Mouse (Mus musculus) CD4-positive, CD25-positive, alpha-beta regulatory T cell, adult 9 weeks (primary cell): Measurements from ENCODE around the gene Sh3d19. TPM values are rescaled to one million over a fixed set of nuclear protein-coding genes. Genes with fewer than 3 reads are reported as not detected.

ENCODE experiments used
- polyA plus RNA-seq: library from polyadenylated mRNA; unstranded; fragments of 100-300 nt; shearing (Covaris generic); gene quantifications from one replicate; pipeline ENCODE4 v1.2.1, GENCODE M21; 2017

Sh3d19 gene
- 4.1 TPM for polyA plus RNA-seq

DNA sequence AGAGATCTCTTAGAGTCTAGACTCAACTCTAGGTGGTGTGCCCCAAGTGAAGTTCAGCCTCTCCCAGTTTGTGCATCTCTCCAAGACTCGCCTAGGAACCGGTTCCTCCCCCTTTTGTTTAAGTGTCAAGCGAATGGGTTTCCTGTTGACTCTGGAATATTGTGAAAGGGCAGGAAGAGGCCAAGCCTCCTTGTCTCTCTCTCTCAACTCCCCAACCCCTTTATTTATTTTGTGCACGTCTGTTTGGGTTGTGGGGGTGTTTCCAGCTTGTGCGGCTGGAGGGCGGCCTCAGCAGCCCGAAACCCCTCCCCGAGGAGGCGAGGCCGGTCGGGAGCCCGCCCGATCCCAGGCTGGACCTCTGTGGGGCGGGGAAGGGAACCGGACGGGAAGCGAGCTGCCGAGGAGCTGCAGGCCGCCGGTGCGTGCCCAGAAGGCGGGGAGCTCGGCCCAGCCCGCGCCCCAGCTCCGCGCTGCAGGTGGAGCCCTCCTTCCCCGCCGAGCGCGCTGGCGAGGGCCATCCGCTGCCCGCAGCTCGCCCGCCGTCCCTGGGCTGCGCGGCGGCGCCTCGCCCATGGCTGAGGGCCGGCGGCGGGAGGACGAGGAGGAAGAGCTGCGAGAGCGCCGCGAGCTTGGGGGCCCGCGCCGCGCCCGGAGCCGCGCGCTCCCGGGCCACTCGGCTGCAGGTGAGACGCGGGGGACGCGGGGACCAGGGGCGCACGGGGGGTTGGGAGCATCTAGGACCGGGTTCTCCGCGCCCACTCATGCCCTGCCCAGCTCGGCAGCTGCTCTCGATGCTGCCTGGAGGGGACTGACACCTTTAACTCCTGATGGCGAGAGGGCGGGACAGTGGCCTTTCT is at the start of gene Sh3d19:
Sh3d19 (plus strand) TSS at position 368 of the 857 bp plus-strand sequence.

GRCm38 (mm10) chr3:86002423-86002822 is 31.5 kb downstream of the Sh3d19 start, which contains the start of gene Prss48:
TSS of gene Prss48 (minus strand) at chr3:86002491.

DNA sequence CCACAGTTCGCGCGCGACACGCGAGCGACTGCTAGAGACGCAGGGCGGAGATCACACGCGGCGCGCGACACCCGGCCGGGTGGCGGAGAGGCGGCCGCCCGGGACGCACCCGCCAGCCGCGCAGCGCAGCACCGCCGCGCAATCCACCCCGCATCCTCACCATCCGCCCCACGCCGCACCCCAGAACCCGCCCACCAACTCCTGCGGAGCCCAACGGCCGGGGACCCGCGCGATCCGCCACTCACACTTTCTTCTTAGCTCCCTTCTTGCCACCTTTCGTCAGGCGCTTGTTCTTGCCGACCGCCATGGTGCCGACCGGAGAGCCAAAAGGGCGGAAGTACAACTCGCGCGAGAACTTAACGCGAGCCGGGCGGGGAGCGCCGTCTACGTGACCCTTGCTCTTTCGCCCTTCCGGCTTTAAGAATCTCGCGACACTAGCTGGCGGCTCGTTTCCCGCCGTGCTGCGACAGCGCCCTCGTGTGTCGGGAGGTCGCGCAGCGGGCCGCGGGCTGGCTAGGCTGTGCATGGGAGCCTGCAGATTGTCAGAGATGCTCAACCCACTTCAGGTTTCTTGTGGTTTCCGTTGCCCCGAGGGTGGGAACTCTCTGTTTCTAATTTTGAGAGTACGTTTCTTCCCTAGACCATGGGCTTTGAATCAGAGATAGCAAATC is 171.5 kb downstream of the Sh3d19 start, which contains the start of gene Rps3a1:
Rps3a1 (minus strand) TSS at position 440 of the 671 bp plus-strand sequence.

Other genes starting within 250 kb of the Sh3d19 start
- gene Fam160a1, start 153.8 kb upstream of the Sh3d19 start, polyA plus RNA-seq, result 9.2 TPM
- 2.1 TPM for gene Glt28d2, start 83.6 kb upstream of the Sh3d19 start, polyA plus RNA-seq
- gene Gm37240, start 83.6 kb upstream of the Sh3d19 start, polyA plus RNA-seq, result 9.8 TPM
- gene Prss48, start 31.4 kb downstream of the Sh3d19 start, polyA plus RNA-seq, result not detected
- gene Rps3a1, start 171.6 kb downstream of the Sh3d19 start, polyA plus RNA-seq, result 2,350 TPM